Mouse (Mus musculus) gastrocnemius, adult 18-20 months (tissue): ENCODE results near the gene Hspa12b. TPM values are rescaled to one million over a fixed set of nuclear protein-coding genes. Genes with fewer than 3 reads are reported as not detected.
"Not testable (repeated sequence)": the region's sequence is repeated elsewhere in the genome, so short reads cannot be mapped to it uniquely, and the experiment has no call there.

Experiments
- DNase-seq: peaks from one replicate; pipeline ENCODE4 v3.0.0; 2021; ENCODE audit warnings: low spot score
- long read RNA-seq, 2 experiments: library from polyadenylated mRNA; stranded (forward); transcript quantifications; one replicate each; pipeline ENCODE4 v2.0.0; 2021
- total RNA-seq, 2 experiments: library from RNA; stranded (reverse); gene quantifications; 2 replicates each; pipeline ENCODE4 v1.2.3; 2021

Gene Hspa12b
- 10 to 100 TPM in 1 of 2 experiments, 1 to 10 TPM in 1; 8.9 to 14.9 TPM for total RNA-seq
- long read RNA-seq, experiment 1, partial matches to known transcripts = 0 of 10 reads
- long read RNA-seq, experiment 1, other reads (novel, unspliced or antisense) = 6 of 10 reads
- long read RNA-seq, experiment 2, partial matches to known transcripts = 0 of 2 reads
- long read RNA-seq, experiment 2, other reads (novel, unspliced or antisense) = 1 of 2 reads

- peak; percentile 55 for DNase-seq
These were observed at the start of gene Hspa12b for GRCm38 (mm10) chr2:131127161-131127730. TSS of gene Hspa12b (plus strand) at chr2:131127280.

- no peak for DNase-seq
These were observed 46.6 kb upstream of the Hspa12b start for GRCm38 (mm10) chr2:131080507-131080906.

GRCm38 (mm10) chr2:131084206-131084605, 42.9 kb upstream of the Hspa12b start:
- no peak for DNase-seq

GRCm38 (mm10) chr2:131086667-131087390, 40.3 kb upstream of the Hspa12b start, which contains the start of gene Siglec1:
TSS of gene Siglec1 (minus strand) at chr2:131086765.
- no peak for DNase-seq

- DNase-seq = no peak
These were observed 38.5 kb upstream of the Hspa12b start for GRCm38 (mm10) chr2:131088581-131088980.

- DNase-seq = no peak
These were observed 37.4 kb upstream of the Hspa12b start for GRCm38 (mm10) chr2:131089634-131090033.

GRCm38 (mm10) chr2:131090852-131091251, 36.2 kb upstream of the Hspa12b start:
- peak; percentile 27 for DNase-seq

- no peak for DNase-seq
These were observed 33.5 kb upstream of the Hspa12b start for GRCm38 (mm10) chr2:131093577-131093976.

- DNase-seq = peak; percentile 83
These were observed 32.3 kb upstream of the Hspa12b start for GRCm38 (mm10) chr2:131094823-131095222.

GRCm38 (mm10) chr2:131096101-131096795, 30.8 kb upstream of the Hspa12b start:
- DNase-seq = peak; percentile 47

- no peak for DNase-seq
These were observed 30.0 kb upstream of the Hspa12b start for GRCm38 (mm10) chr2:131097087-131097486.

- DNase-seq = no peak
These were observed 25.6 kb upstream of the Hspa12b start for GRCm38 (mm10) chr2:131101530-131101929.

- peak; percentile 54 for DNase-seq
These were observed 23.1 kb upstream of the Hspa12b start for GRCm38 (mm10) chr2:131104021-131104420.

- DNase-seq = not testable (repeated sequence)
These were observed 22.0 kb upstream of the Hspa12b start for GRCm38 (mm10) chr2:131105061-131105460.

- DNase-seq = no peak
These were observed 21.1 kb upstream of the Hspa12b start for GRCm38 (mm10) chr2:131105989-131106388.

- no peak for DNase-seq
These were observed 8.0 kb upstream of the Hspa12b start for GRCm38 (mm10) chr2:131118968-131119574.

- no peak for DNase-seq
These were observed 2.9 kb upstream of the Hspa12b start for GRCm38 (mm10) chr2:131124166-131124565.

- DNase-seq = no peak
These were observed 1.7 kb upstream of the Hspa12b start for GRCm38 (mm10) chr2:131125157-131125963.

- DNase-seq = no peak
These were observed 890 bp upstream of the Hspa12b start for GRCm38 (mm10) chr2:131125964-131126815.

GRCm38 (mm10) chr2:131128211-131128610, 1.1 kb downstream of the Hspa12b start:
- DNase-seq = peak; percentile 42
